Mouse (Mus musculus) heart, embryonic 15.5 days (tissue): ENCODE results near the gene Lingo1. TPM values are rescaled to one million over a fixed set of nuclear protein-coding genes. Genes with fewer than 3 reads are reported as not detected.

Experiments
- ATAC-seq: fragments of 200-750 bp; cut with Nextera tagmentation; replicated peaks from 2 replicates; pipeline ENCODE4 v1.8.0; 2017; ENCODE audit warnings: low read depth, moderate TSS enrichment; ENCODE audit not compliant: insufficient number of reproducible peaks, insufficient read depth, low FRiP score
- H3K27ac ChIP-seq: fragments of 300-500 bp; sonication (generic); 2 replicates; pipeline ENCODE4 v1.5.1; 2015; ENCODE audit warnings: mild to moderate bottlenecking, inconsistent platforms
- H3K27me3 ChIP-seq: fragments of 300-500 bp; sonication (generic); 2 replicates; pipeline ENCODE4 v1.6.1; 2015; ENCODE audit warnings: inconsistent platforms
- H3K36me3 ChIP-seq: fragments of 300-500 bp; sonication (generic); 2 replicates; pipeline ENCODE4 v1.6.1; 2015; ENCODE audit warnings: mild to moderate bottlenecking, inconsistent platforms
- H3K4me1 ChIP-seq: fragments of 300-500 bp; sonication (generic); replicated peaks from 2 replicates; pipeline ENCODE4 v1.6.1; 2015; ENCODE audit warnings: inconsistent platforms
- H3K4me2 ChIP-seq: fragments of 300-500 bp; sonication (generic); 2 replicates; pipeline ENCODE4 v1.6.1; 2015; ENCODE audit warnings: inconsistent platforms, mild to moderate bottlenecking, moderate library complexity
- H3K4me3 ChIP-seq: fragments of 300-500 bp; sonication (generic); 2 replicates; pipeline ENCODE4 v1.5.1; 2015; ENCODE audit warnings: mild to moderate bottlenecking, inconsistent platforms
- H3K9ac ChIP-seq: fragments of 300-500 bp; sonication (generic); 2 replicates; pipeline ENCODE4 v1.6.1; 2015; ENCODE audit warnings: mild to moderate bottlenecking, inconsistent platforms
- H3K9me3 ChIP-seq: fragments of 300-500 bp; sonication (generic); replicated peaks from 2 replicates; pipeline ENCODE4 v1.6.1; 2016; ENCODE audit warnings: inconsistent platforms
- WGBS: fragments of 180-500 bp; shearing (Covaris S2); methylation state at CpG from one replicate; pipeline ENCODE4 v1.1.7; 2015; ENCODE audit warnings: mixed read lengths; 5-methylcytosine and 5-hydroxymethylcytosine counted together
- polyA plus RNA-seq: library from polyadenylated mRNA; unstranded; fragments of >200 nt; fragmentation: Nextera tagmentation; extraction: Ambion mirVana; gene quantifications from 2 replicates; pipeline ENCODE4 v1.2.1, GENCODE M21; 2015

The Lingo1 gene
- polyA plus RNA-seq, 1 experiment from 2014 or later, result 2.3 TPM

GRCm38 (mm10) chr9:56746195-56746925 is 49.9 kb downstream of the Lingo1 start:
- Histone ChIP-seq H3K9me3 (no peaks in the 10 kb centered on the region), H3K36me3 (no peaks in the 10 kb centered on the region), H3K4me2 (no peak overlapping the region), H3K4me3 (no peak overlapping the region), H3K27me3 (peaks cover 16% of the 10 kb centered on the region), H3K4me1 (no peaks in the 10 kb centered on the region), H3K27ac (no peak overlapping the region), H3K9ac (no peak overlapping the region)
- 70% methylated on average over 14 of the region's 14 CpGs for WGBS
- no peak for ATAC-seq

DNA sequence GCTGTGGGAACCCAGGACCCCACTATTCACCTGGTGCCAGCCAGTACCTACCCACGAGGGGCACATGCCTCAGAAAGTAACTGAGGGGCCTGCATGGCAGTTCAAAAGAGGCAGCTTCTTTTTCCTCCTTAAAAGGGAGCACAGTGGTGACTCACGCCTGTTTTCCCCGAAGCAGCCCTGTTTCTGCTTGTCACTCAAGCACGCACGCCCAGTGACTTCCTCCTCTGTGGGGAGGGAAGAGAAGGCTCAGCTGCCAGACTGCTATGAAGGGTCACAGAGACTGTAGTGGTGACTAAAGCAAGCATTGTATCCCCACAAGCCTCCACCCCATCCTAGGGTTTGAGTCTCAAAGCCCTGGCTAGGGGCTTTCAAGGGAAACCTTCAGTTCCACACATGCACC is 51.9 kb downstream of the Lingo1 start:
- Histone ChIP-seq H3K4me3 (no peak overlapping the region), H3K9me3 (no peaks in the 10 kb centered on the region), H3K4me1 (no peaks in the 10 kb centered on the region), H3K9ac (no peak overlapping the region), H3K36me3 (no peaks in the 10 kb centered on the region), H3K27me3 (peaks cover 20% of the 10 kb centered on the region), H3K4me2 (no peak overlapping the region), H3K27ac (no peak overlapping the region)
- no peak for ATAC-seq
- WGBS, result 23% methylated on average over 5 of the region's 5 CpGs

GRCm38 (mm10) chr9:56739181-56739737 is 57.0 kb downstream of the Lingo1 start:
- no peaks in the 10 kb centered on the region for H3K36me3 ChIP-seq
- H3K4me2 ChIP-seq, result no peak overlapping the region
- no peak overlapping the region for H3K4me3 ChIP-seq
- H3K9ac ChIP-seq, result no peak overlapping the region
- no peak for ATAC-seq
- peaks cover 32% of the 10 kb centered on the region for H3K27me3 ChIP-seq
- 68% methylated on average over 5 of the region's 5 CpGs for WGBS
- H3K9me3 ChIP-seq, result no peaks in the 10 kb centered on the region
- H3K4me1 ChIP-seq, result no peaks in the 10 kb centered on the region
- H3K27ac ChIP-seq, result no peak overlapping the region

DNA sequence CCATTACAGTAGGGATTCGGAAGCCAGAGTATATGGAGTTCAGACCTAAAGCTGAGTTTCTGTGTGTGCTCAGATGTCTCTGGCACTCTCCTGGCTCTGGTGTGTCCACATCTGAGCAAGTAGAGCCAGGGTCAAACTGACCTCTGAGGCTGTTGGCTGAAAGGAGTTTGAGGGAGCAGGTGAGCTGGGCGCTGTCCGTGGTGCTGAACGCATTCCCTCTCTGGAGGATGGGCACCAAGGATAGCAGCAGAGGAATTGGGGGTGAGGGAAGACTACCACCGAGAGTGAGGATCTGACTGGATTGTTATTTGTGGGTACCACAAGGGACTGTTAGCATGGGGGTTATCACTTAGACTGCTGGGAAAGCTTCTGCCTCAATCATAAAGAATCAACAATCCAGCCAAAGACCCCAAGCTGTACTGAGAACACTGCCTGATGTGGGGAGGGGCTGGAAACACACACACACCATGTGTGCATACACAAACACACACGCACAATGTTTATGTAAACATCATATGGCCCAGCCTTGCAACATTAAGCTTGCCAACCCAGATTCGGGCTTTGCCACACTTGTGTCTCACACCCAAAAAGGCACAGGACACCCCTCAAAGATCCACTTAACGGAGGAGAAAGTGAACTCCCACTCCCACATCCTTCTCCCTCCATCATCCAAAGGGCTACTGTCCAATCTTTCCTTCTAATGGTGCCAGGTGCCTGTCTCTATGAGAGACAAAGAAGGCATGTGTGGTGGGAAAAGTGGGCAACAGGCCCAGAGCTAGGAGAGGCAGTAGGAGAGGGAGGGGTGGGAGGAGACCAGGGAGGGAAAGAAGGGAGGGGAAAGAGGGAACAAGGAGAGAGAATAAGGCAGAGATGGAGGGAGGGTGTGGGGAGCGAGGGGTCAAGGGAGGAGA is 57.8 kb downstream of the Lingo1 start:
- Histone ChIP-seq H3K4me2 (no peak overlapping the region), H3K9me3 (no peaks in the 10 kb centered on the region), H3K4me1 (no peaks in the 10 kb centered on the region), H3K27ac (no peak overlapping the region), H3K9ac (no peak overlapping the region), H3K27me3 (peaks cover 35% of the 10 kb centered on the region), H3K36me3 (no peaks in the 10 kb centered on the region), H3K4me3 (no peak overlapping the region)
- WGBS, result 34% methylated on average over 9 of the region's 9 CpGs
- ATAC-seq, result no peak

- Histone ChIP-seq H3K9me3 (no peaks in the 10 kb centered on the region), H3K9ac (no peak overlapping the region), H3K27me3 (peaks cover 50% of the 10 kb centered on the region), H3K36me3 (no peaks in the 10 kb centered on the region), H3K4me1 (no peaks in the 10 kb centered on the region; the same call in 1 of the 2 replicates), H3K27ac (no peak overlapping the region), H3K4me2 (no peak overlapping the region), H3K4me3 (no peak overlapping the region)
- ATAC-seq, result no peak
- WGBS, result 44% methylated on average over 6 of the region's 6 CpGs
These were observed 61.9 kb downstream of the Lingo1 start for GRCm38 (mm10) chr9:56734398-56734797.

GRCm38 (mm10) chr9:56730997-56731396 is 65.3 kb downstream of the Lingo1 start:
- WGBS, result 37% methylated on average over 2 of the region's 2 CpGs
- no peak overlapping the region for H3K4me2 ChIP-seq
- H3K27me3 ChIP-seq, result peaks cover 57% of the 10 kb centered on the region
- H3K36me3 ChIP-seq, result no peaks in the 10 kb centered on the region
- ATAC-seq, result no peak
- H3K4me1 ChIP-seq, result peaks cover 7% of the 10 kb centered on the region
- H3K9ac ChIP-seq, result no peak overlapping the region
- no peak overlapping the region for H3K27ac ChIP-seq
- H3K4me3 ChIP-seq, result no peak overlapping the region
- H3K9me3 ChIP-seq, result no peaks in the 10 kb centered on the region

DNA sequence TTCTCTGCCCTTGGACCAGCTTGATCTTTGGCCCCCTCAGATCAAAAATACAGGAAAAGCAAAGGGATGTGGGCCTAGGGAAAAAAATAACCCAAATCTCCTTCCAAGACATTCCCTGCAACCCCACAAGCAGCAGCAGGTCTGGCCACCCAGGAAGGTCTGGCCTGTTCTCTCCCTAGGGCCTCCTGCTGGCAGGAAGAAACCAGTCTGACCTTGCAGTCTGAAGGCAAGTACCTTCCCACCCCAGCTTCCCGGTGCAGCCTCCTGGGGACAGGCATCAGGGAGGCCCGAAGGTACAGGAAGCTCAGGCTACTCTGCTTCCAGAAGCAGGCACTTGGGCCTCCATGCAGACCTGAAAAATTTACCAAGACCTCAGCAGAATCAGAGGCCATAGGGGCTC is 67.1 kb downstream of the Lingo1 start:
- H3K9me3 ChIP-seq, result no peaks in the 10 kb centered on the region
- H3K4me3 ChIP-seq, result no peak overlapping the region
- WGBS, result 35% methylated on average over 2 of the region's 2 CpGs
- H3K27me3 ChIP-seq, result peaks cover 58% of the 10 kb centered on the region
- no peaks in the 10 kb centered on the region for H3K36me3 ChIP-seq
- H3K9ac ChIP-seq, result no peak overlapping the region
- H3K4me2 ChIP-seq, result no peak overlapping the region
- ATAC-seq, result no peak
- no peak overlapping the region for H3K27ac ChIP-seq
- H3K4me1 ChIP-seq, result peaks cover 7% of the 10 kb centered on the region

DNA sequence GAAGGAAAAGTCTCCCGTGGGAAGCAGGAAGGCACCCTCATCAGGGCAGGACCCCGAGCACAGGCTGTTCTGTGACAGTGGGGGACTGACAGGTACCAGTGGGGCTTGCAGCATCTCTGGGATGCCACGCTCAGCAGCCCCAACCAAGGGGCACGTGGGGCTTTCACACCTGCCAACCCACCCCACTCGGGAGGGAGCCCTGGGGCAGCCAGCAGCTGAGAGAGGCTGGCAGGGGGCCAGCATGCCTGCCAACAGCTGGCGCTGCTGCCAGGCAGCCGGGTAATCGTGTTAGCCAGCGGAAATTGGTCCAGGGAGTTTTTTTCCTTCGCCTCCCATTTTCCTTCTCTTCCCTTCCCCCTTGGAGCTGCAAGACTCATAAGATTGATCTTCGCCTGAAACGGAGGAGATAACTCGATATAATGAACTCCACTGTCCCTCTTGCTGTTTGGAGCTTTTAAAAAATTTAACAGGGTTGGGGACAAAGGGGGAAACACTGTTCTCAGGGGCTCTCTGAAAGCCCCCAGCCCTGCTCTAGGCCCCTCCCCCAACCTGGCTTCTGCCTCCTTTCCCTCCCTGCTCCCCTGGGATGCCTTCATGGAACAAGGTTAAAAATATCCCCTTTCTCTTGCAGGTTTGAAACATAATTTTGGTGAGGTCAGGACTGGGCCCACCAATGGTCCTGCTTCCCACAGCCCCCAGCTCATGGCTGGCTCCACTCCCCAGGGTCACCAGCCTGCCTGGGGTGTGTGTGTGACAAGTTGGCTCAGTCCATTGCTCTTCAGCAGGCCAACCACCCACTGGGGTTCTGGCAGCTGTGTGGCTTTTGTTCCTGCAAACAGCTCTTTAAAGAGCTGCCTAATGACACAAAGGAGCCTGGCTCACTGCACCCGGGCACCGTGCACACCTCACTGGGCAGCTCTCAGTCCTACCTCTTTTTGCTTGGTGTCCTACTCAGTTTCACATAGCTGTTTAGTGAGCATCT is 68.3 kb downstream of the Lingo1 start:
- no peak for ATAC-seq

GRCm38 (mm10) chr9:56725814-56726213 is 70.5 kb downstream of the Lingo1 start:
- peaks cover 50% of the 10 kb centered on the region for H3K27me3 ChIP-seq
- ATAC-seq, result no peak
- H3K4me3 ChIP-seq, result no peak overlapping the region
- no peak overlapping the region for H3K9ac ChIP-seq
- H3K4me1 ChIP-seq, result peaks cover 7% of the 10 kb centered on the region
- H3K36me3 ChIP-seq, result no peaks in the 10 kb centered on the region
- no peaks in the 10 kb centered on the region for H3K9me3 ChIP-seq
- no peak overlapping the region for H3K4me2 ChIP-seq
- H3K27ac ChIP-seq, result no peak overlapping the region
- 34% methylated on average over 2 of the region's 2 CpGs for WGBS

More for the DNA sequence above, 68.3 kb downstream of the Lingo1 start:
- Histone ChIP-seq H3K27ac (no peak overlapping the region), H3K4me2 (no peak overlapping the region), H3K4me3 (no peak overlapping the region), H3K36me3 (no peaks in the 10 kb centered on the region), H3K4me1 (peaks cover 7% of the 10 kb centered on the region), H3K27me3 (peaks cover 60% of the 10 kb centered on the region), H3K9ac (no peak overlapping the region), H3K9me3 (no peaks in the 10 kb centered on the region)
- WGBS, result 34% methylated on average over 15 of the region's 15 CpGs

GRCm38 (mm10) chr9:56722089-56722825 is 74.0 kb downstream of the Lingo1 start:
- Histone ChIP-seq H3K9me3 (no peaks in the 10 kb centered on the region), H3K4me1 (no peaks in the 10 kb centered on the region), H3K9ac (no peak overlapping the region), H3K36me3 (no peaks in the 10 kb centered on the region), H3K27me3 (peaks cover 32% of the 10 kb centered on the region), H3K27ac (no peak overlapping the region), H3K4me3 (no peak overlapping the region), H3K4me2 (no peak overlapping the region)
- WGBS, result 63% methylated on average over 11 of the region's 11 CpGs
- ATAC-seq, result no peak
